Mouse (Mus musculus) limb, embryonic 15.5 days (tissue): ENCODE measurements around the gene Inpp5b. TPM values are rescaled to one million over a fixed set of nuclear protein-coding genes. Genes with fewer than 3 reads are reported as not detected.
A peak's percentile ranks its signal among the peaks of the same experiment; 100 is the strongest.

Source experiments
- ATAC-seq: fragments of 200-750 bp; cut with Nextera tagmentation; 2 replicates; pipeline ENCODE4 v1.8.0; 2017; ENCODE audit warnings: low read depth, moderate TSS enrichment; ENCODE audit not compliant: insufficient number of reproducible peaks, low FRiP score, low TSS enrichment
- H3K27ac ChIP-seq: fragments of 300-500 bp; sonication (generic); 2 replicates; pipeline ENCODE4 v1.5.1; 2015; ENCODE audit warnings: moderate library complexity, mild to moderate bottlenecking, inconsistent platforms
- H3K27me3 ChIP-seq: fragments of 300-500 bp; sonication (generic); 2 replicates; pipeline ENCODE4 v1.6.1; 2015; ENCODE audit warnings: inconsistent platforms
- H3K36me3 ChIP-seq: fragments of 300-500 bp; sonication (generic); 2 replicates; pipeline ENCODE4 v1.6.1; 2015; ENCODE audit warnings: inconsistent platforms
- H3K4me1 ChIP-seq: fragments of 300-500 bp; sonication (generic); 2 replicates; pipeline ENCODE4 v1.6.1; 2015; ENCODE audit warnings: inconsistent platforms
- H3K4me2 ChIP-seq: fragments of 300-500 bp; sonication (generic); 2 replicates; pipeline ENCODE4 v1.6.1; 2015; ENCODE audit warnings: mild to moderate bottlenecking, inconsistent platforms
- H3K4me3 ChIP-seq: fragments of 300-500 bp; sonication (generic); 2 replicates; pipeline ENCODE4 v1.5.1; 2015; ENCODE audit warnings: mild to moderate bottlenecking, inconsistent platforms
- H3K9ac ChIP-seq: fragments of 300-500 bp; sonication (generic); 2 replicates; pipeline ENCODE4 v1.6.1; 2015; ENCODE audit warnings: inconsistent platforms
- H3K9me3 ChIP-seq: fragments of 300-500 bp; sonication (generic); 2 replicates; pipeline ENCODE4 v1.6.1; 2016; ENCODE audit warnings: inconsistent platforms
- WGBS: fragments of 180-500 bp; shearing (Covaris S2); methylation state at CpG from one replicate; pipeline ENCODE4 v1.1.7; 2015; 5-methylcytosine and 5-hydroxymethylcytosine counted together
- polyA plus RNA-seq: library from polyadenylated mRNA; unstranded; fragments of >200 nt; fragmentation: Nextera tagmentation; extraction: Ambion mirVana; gene quantifications from 2 replicates; pipeline ENCODE4 v1.2.1, GENCODE M21; 2015

Gene Inpp5b
- polyA plus RNA-seq = 31.0 and 33.5 TPM in 2 replicates

GRCm38 (mm10) chr4:124741376-124742343 is at the start of gene Inpp5b:
Gene Inpp5b (plus strand): TSS chr4:124741850.
- WGBS = 14% methylated on average over 25 of the region's 25 CpGs
- H3K27ac ChIP-seq = peak within 1 kb of the TSS; percentile 55
- H3K4me3 ChIP-seq = peak within 1 kb of the TSS; percentile 60
- H3K36me3 ChIP-seq = 0 out of 2 replicates have a peak, but pooled peaks cover 6% of the 10 kb centered on the region
- H3K4me1 ChIP-seq = peaks cover 8% of the 10 kb centered on the region
- H3K4me2 ChIP-seq = peak within 1 kb of the TSS; percentile 63
- H3K27me3 ChIP-seq = no peaks in the 10 kb centered on the region
- peak within 1 kb of the TSS; percentile 66 for H3K9ac ChIP-seq
- peak; percentile 66 for ATAC-seq
- H3K9me3 ChIP-seq = no peaks in the 10 kb centered on the region

- ATAC-seq = no peak
- peak overlapping the region; percentile 75 for H3K9ac ChIP-seq
- H3K4me2 ChIP-seq = peak overlapping the region; percentile 66
- peak overlapping the region; percentile 70 for H3K4me3 ChIP-seq
- H3K4me1 ChIP-seq = peaks cover 32% of the 10 kb centered on the region
- no peak overlapping the region for H3K27ac ChIP-seq
- WGBS = 54% methylated on average over 3 of the region's 3 CpGs
- no peaks in the 10 kb centered on the region for H3K27me3 ChIP-seq
- no peaks in the 10 kb centered on the region for H3K9me3 ChIP-seq
- 0 out of 2 replicates have a peak, but pooled peaks cover 12% of the 10 kb centered on the region for H3K36me3 ChIP-seq
Measured at GRCm38 (mm10) chr4:124692416-124692861, 49.2 kb upstream of the Inpp5b start.

- WGBS = under 1% methylated on average over 43 of the region's 43 CpGs
- H3K36me3 ChIP-seq = 0 out of 2 replicates have a peak, but pooled peaks cover 4% of the 10 kb centered on the region
- peak; percentile 92 for ATAC-seq
- peak within 1 kb of the TSS; percentile 75 for H3K9ac ChIP-seq
- no peaks in the 10 kb centered on the region for H3K27me3 ChIP-seq
- H3K4me2 ChIP-seq = peak within 1 kb of the TSS; percentile 66
- no peaks in the 10 kb centered on the region for H3K9me3 ChIP-seq
- H3K27ac ChIP-seq = peak within 1 kb of the TSS; percentile 84
- H3K4me3 ChIP-seq = peak within 1 kb of the TSS; percentile 70
- peaks cover 32% of the 10 kb centered on the region for H3K4me1 ChIP-seq
Measured at GRCm38 (mm10) chr4:124693135-124693894, 48.3 kb upstream of the Inpp5b start, which contains the start of gene Utp11. Gene Utp11 (minus strand): TSS chr4:124693600.

- Histone ChIP-seq H3K4me1 (peaks cover 35% of the 10 kb centered on the region), H3K36me3 (0 out of 2 replicates have a peak, but pooled peaks cover 1% of the 10 kb centered on the region), H3K4me2 (no peak overlapping the region), H3K9ac (no peak overlapping the region), H3K4me3 (no peak overlapping the region), H3K27me3 (no peaks in the 10 kb centered on the region), H3K27ac (no peak overlapping the region), H3K9me3 (no peaks in the 10 kb centered on the region)
- no peak for ATAC-seq
- 62% methylated on average over 2 of the region's 2 CpGs for WGBS
Measured at GRCm38 (mm10) chr4:124694572-124694971, 47.1 kb upstream of the Inpp5b start.

GRCm38 (mm10) chr4:124695786-124696516 is 45.7 kb upstream of the Inpp5b start:
- Histone ChIP-seq H3K27ac (no peak overlapping the region), H3K9ac (no peak overlapping the region), H3K4me2 (peak overlapping the region; percentile 27), H3K36me3 (no peaks in the 10 kb centered on the region), H3K27me3 (no peaks in the 10 kb centered on the region), H3K4me1 (peaks cover 39% of the 10 kb centered on the region), H3K9me3 (no peaks in the 10 kb centered on the region), H3K4me3 (no peak overlapping the region)
- ATAC-seq = no peak
- 8% methylated on average over 18 of the region's 18 CpGs for WGBS

- Histone ChIP-seq H3K27ac (peak overlapping the region; percentile 96), H3K36me3 (no peaks in the 10 kb centered on the region)
Measured at GRCm38 (mm10) chr4:124699791-124700190, 41.9 kb upstream of the Inpp5b start.

GRCm38 (mm10) chr4:124700248-124700971 is 41.2 kb upstream of the Inpp5b start, which contains the start of gene Fhl3:
Gene Fhl3 (plus strand): TSS chr4:124700701.
- H3K27ac ChIP-seq = peak within 1 kb of the TSS; percentile 96
- peak within 1 kb of the TSS; percentile 89 for H3K9ac ChIP-seq
- H3K4me2 ChIP-seq = peak within 1 kb of the TSS; percentile 74
- H3K36me3 ChIP-seq = no peaks in the 10 kb centered on the region
- H3K27me3 ChIP-seq = no peaks in the 10 kb centered on the region
- peak within 1 kb of the TSS; percentile 88 for H3K4me3 ChIP-seq
- WGBS = 1% methylated on average over 43 of the region's 59 CpGs
- peak; percentile 74 for ATAC-seq
- H3K4me1 ChIP-seq = peaks cover 57% of the 10 kb centered on the region
- H3K9me3 ChIP-seq = no peaks in the 10 kb centered on the region

More at GRCm38 (mm10) chr4:124699791-124700190, 41.9 kb upstream of the Inpp5b start:
- Histone ChIP-seq H3K4me1 (peaks cover 51% of the 10 kb centered on the region), H3K9me3 (no peaks in the 10 kb centered on the region), H3K4me3 (peak overlapping the region; percentile 88), H3K4me2 (peak overlapping the region; percentile 74), H3K27me3 (no peaks in the 10 kb centered on the region), H3K9ac (no peak overlapping the region)
- ATAC-seq = no peak
- WGBS = 12% methylated on average over 6 of the region's 6 CpGs

- peaks cover 56% of the 10 kb centered on the region for H3K4me1 ChIP-seq
- 1% methylated on average over 22 of the region's 22 CpGs for WGBS
- H3K27me3 ChIP-seq = no peaks in the 10 kb centered on the region
- H3K27ac ChIP-seq = peak overlapping the region; percentile 96
- H3K4me2 ChIP-seq = peak overlapping the region; percentile 74
- H3K4me3 ChIP-seq = peak overlapping the region; percentile 88
- ATAC-seq = 0 out of 2 replicates have a peak, but pooled peaks have one; percentile 3
- no peaks in the 10 kb centered on the region for H3K9me3 ChIP-seq
- peak overlapping the region; percentile 89 for H3K9ac ChIP-seq
- H3K36me3 ChIP-seq = peaks cover 8% of the 10 kb centered on the region; the same call in 1 of the 2 replicates
Measured at GRCm38 (mm10) chr4:124701052-124701845, 40.4 kb upstream of the Inpp5b start.

GRCm38 (mm10) chr4:124701916-124702315 is 39.7 kb upstream of the Inpp5b start:
- H3K9ac ChIP-seq = peak overlapping the region; percentile 89; the same call in 1 of the 2 replicates
- peak overlapping the region; percentile 74 for H3K4me2 ChIP-seq
- H3K36me3 ChIP-seq = peaks cover 13% of the 10 kb centered on the region
- ATAC-seq = no peak
- no peaks in the 10 kb centered on the region for H3K27me3 ChIP-seq
- no peaks in the 10 kb centered on the region for H3K9me3 ChIP-seq
- 23% methylated on average over 5 of the region's 5 CpGs for WGBS
- H3K27ac ChIP-seq = peak overlapping the region; percentile 96
- peaks cover 60% of the 10 kb centered on the region for H3K4me1 ChIP-seq
- H3K4me3 ChIP-seq = peak overlapping the region; percentile 88

GRCm38 (mm10) chr4:124703406-124703805 is 38.2 kb upstream of the Inpp5b start:
- peak overlapping the region; percentile 88 for H3K27ac ChIP-seq
- peak overlapping the region; percentile 40 for H3K4me2 ChIP-seq
- H3K36me3 ChIP-seq = peaks cover 22% of the 10 kb centered on the region
- H3K4me1 ChIP-seq = peaks cover 72% of the 10 kb centered on the region
- ATAC-seq = no peak
- H3K4me3 ChIP-seq = peak overlapping the region; percentile 23
- H3K9ac ChIP-seq = no peak overlapping the region
- 14% methylated on average over 2 of the region's 2 CpGs for WGBS
- H3K27me3 ChIP-seq = no peaks in the 10 kb centered on the region
- no peaks in the 10 kb centered on the region for H3K9me3 ChIP-seq
